Mouse (Mus musculus) embryo, embryonic 10.5 days (tissue): ENCODE results near the gene Hcn1.

ENCODE experiments used
- DNase-seq: peaks from one replicate; pipeline ENCODE4 v3.0.0-alpha.2; 2015; ENCODE audit warnings: low spot score

The Hcn1 gene

GRCm38 (mm10) chr13:117705573-117705972, 103.5 kb downstream of the Hcn1 start:
- DNase-seq, result no peak

- no peak for DNase-seq
Measured at GRCm38 (mm10) chr13:117705997-117706396, 103.9 kb downstream of the Hcn1 start.

- no peak for DNase-seq
Measured at GRCm38 (mm10) chr13:117706496-117706895, 104.4 kb downstream of the Hcn1 start.

- DNase-seq, result no peak
Measured at GRCm38 (mm10) chr13:117706986-117707738, 105.0 kb downstream of the Hcn1 start.

- DNase-seq, result no peak
Measured at GRCm38 (mm10) chr13:117710811-117711210, 108.7 kb downstream of the Hcn1 start.

- DNase-seq, result no peak
Measured at GRCm38 (mm10) chr13:117722090-117722489, 120.0 kb downstream of the Hcn1 start.

GRCm38 (mm10) chr13:117724083-117724482, 122.0 kb downstream of the Hcn1 start:
- no peak for DNase-seq

- no peak for DNase-seq
Measured at GRCm38 (mm10) chr13:117728393-117728792, 126.3 kb downstream of the Hcn1 start.

- DNase-seq, result no peak
Measured at GRCm38 (mm10) chr13:117732738-117733137, 130.6 kb downstream of the Hcn1 start.

- no peak for DNase-seq
Measured at GRCm38 (mm10) chr13:117744451-117744850, 142.3 kb downstream of the Hcn1 start.

GRCm38 (mm10) chr13:117745173-117745572, 143.1 kb downstream of the Hcn1 start:
- no peak for DNase-seq

- no peak for DNase-seq
Measured at GRCm38 (mm10) chr13:117765487-117765886, 163.4 kb downstream of the Hcn1 start.

GRCm38 (mm10) chr13:117785376-117785775, 183.3 kb downstream of the Hcn1 start:
- DNase-seq, result no peak

GRCm38 (mm10) chr13:117792861-117793260, 190.7 kb downstream of the Hcn1 start:
- DNase-seq, result no peak

GRCm38 (mm10) chr13:117801061-117801460, 198.9 kb downstream of the Hcn1 start:
- no peak for DNase-seq

GRCm38 (mm10) chr13:117827628-117828027, 225.5 kb downstream of the Hcn1 start:
- no peak for DNase-seq

- DNase-seq, result no peak
Measured at GRCm38 (mm10) chr13:117836658-117837057, 234.5 kb downstream of the Hcn1 start.

- DNase-seq, result no peak
Measured at GRCm38 (mm10) chr13:117838264-117838663, 236.1 kb downstream of the Hcn1 start.

- DNase-seq, result no peak
Measured at GRCm38 (mm10) chr13:117842366-117842765, 240.2 kb downstream of the Hcn1 start.

- DNase-seq, result no peak
Measured at GRCm38 (mm10) chr13:117847290-117847689, 245.2 kb downstream of the Hcn1 start.

GRCm38 (mm10) chr13:117848757-117849156, 246.6 kb downstream of the Hcn1 start:
- DNase-seq, result no peak

- DNase-seq, result no peak
Measured at GRCm38 (mm10) chr13:117851954-117852710, 250.0 kb downstream of the Hcn1 start.

GRCm38 (mm10) chr13:117852711-117853051, 250.6 kb downstream of the Hcn1 start:
- no peak for DNase-seq
